Mouse (Mus musculus): ENCODE measurements around the gene March9. TPM values are rescaled to one million over a fixed set of nuclear protein-coding genes. Genes with fewer than 3 reads are reported as not detected.
A peak's percentile ranks its signal among the peaks of the same experiment; 100 is the strongest.

March9 gene
- polyA plus RNA-seq (2015; fragmentation: Nextera tagmentation; extraction: Ambion mirVana), result not detected in 2 replicates

- Histone ChIP-seq H3K36me3 (ENCODE audit: control insufficient read depth, insufficient read depth) (peaks cover 5% of the 10 kb centered on the region), H3K4me1 (ENCODE audit: control insufficient read depth, low read depth, low read length) (peaks cover 21% of the 10 kb centered on the region), H3K4me2 (ENCODE audit: low read depth, low read length) (peak within 1 kb of the TSS; percentile 87), H3K9ac (ENCODE audit: low read depth, low read length) (peak within 1 kb of the TSS; percentile 46), H3K27ac (ENCODE audit: low read length) (no peak within 1 kb of the TSS), H3K9me3 (replicated peaks; ENCODE audit: control insufficient read depth, low read length) (no peaks in the 10 kb centered on the region), H3K4me3 (ENCODE audit: low read depth, low read length) (peak within 1 kb of the TSS; percentile 62), H3K27me3 (ENCODE audit: control insufficient read depth, insufficient read depth, low read depth, low read length) (peaks cover 53% of the 10 kb centered on the region)
- no peak for ATAC-seq (ENCODE audit: low read depth)
- WGBS (ENCODE audit: insufficient replicate concordance), result under 1% methylated on average over 53 of the region's 72 CpGs
Observed at GRCm38 (mm10) chr10:127059968-127060916, at the start of gene March9. March9 (minus strand) TSS chr10:127060184.

GRCm38 (mm10) chr10:127108262-127108583, 48.2 kb upstream of the March9 start:
- H3K36me3 ChIP-seq (ENCODE audit: control insufficient read depth, insufficient read depth), result no peaks in the 10 kb centered on the region
- no peak overlapping the region for H3K4me2 ChIP-seq (ENCODE audit: low read depth, low read length)
- no peak overlapping the region for H3K27ac ChIP-seq (ENCODE audit: low read length)
- peak; percentile 28; the same call in 1 of the 2 replicates for ATAC-seq (ENCODE audit: low read depth)
- no peak overlapping the region for H3K9ac ChIP-seq (ENCODE audit: low read depth, low read length)
- no peak overlapping the region for H3K4me3 ChIP-seq (ENCODE audit: low read depth, low read length)
- peaks cover 16% of the 10 kb centered on the region for H3K4me1 ChIP-seq (ENCODE audit: control insufficient read depth, low read depth, low read length)
- WGBS (ENCODE audit: insufficient replicate concordance), result 19% methylated on average over 3 of the region's 3 CpGs
- no peaks in the 10 kb centered on the region for H3K9me3 ChIP-seq (replicated peaks; ENCODE audit: control insufficient read depth, low read length)
- H3K27me3 ChIP-seq (ENCODE audit: control insufficient read depth, insufficient read depth, low read depth, low read length), result no peaks in the 10 kb centered on the region

GRCm38 (mm10) chr10:127107563-127108261, 47.7 kb upstream of the March9 start:
- Histone ChIP-seq H3K36me3 (ENCODE audit: control insufficient read depth, insufficient read depth) (no peaks in the 10 kb centered on the region), H3K4me2 (ENCODE audit: low read depth, low read length) (peak overlapping the region; percentile 24; the same call in 1 of the 2 replicates), H3K9me3 (replicated peaks; ENCODE audit: control insufficient read depth, low read length) (no peaks in the 10 kb centered on the region), H3K27ac (ENCODE audit: low read length) (no peak overlapping the region), H3K9ac (ENCODE audit: low read depth, low read length) (no peak overlapping the region), H3K4me1 (ENCODE audit: control insufficient read depth, low read depth, low read length) (peaks cover 16% of the 10 kb centered on the region), H3K4me3 (ENCODE audit: low read depth, low read length) (no peak overlapping the region), H3K27me3 (ENCODE audit: control insufficient read depth, insufficient read depth, low read depth, low read length) (no peaks in the 10 kb centered on the region)
- WGBS (ENCODE audit: insufficient replicate concordance), result 21% methylated on average over 16 of the region's 16 CpGs
- ATAC-seq (ENCODE audit: low read depth), result peak; percentile 77

GRCm38 (mm10) chr10:127103631-127104030, 43.6 kb upstream of the March9 start:
- no peak overlapping the region for H3K4me3 ChIP-seq (ENCODE audit: low read depth, low read length)
- H3K36me3 ChIP-seq (ENCODE audit: control insufficient read depth, insufficient read depth), result 0 out of 2 replicates have a peak, but pooled peaks cover 4% of the 10 kb centered on the region
- peaks cover 31% of the 10 kb centered on the region for H3K4me1 ChIP-seq (ENCODE audit: control insufficient read depth, low read depth, low read length)
- no peaks in the 10 kb centered on the region for H3K9me3 ChIP-seq (replicated peaks; ENCODE audit: control insufficient read depth, low read length)
- WGBS (ENCODE audit: insufficient replicate concordance), result 18% methylated on average over 7 of the region's 7 CpGs
- no peak overlapping the region; the same call in 1 of the 2 replicates for H3K4me2 ChIP-seq (ENCODE audit: low read depth, low read length)
- peak overlapping the region; percentile 9; the same call in 1 of the 2 replicates for H3K27ac ChIP-seq (ENCODE audit: low read length)
- H3K9ac ChIP-seq (ENCODE audit: low read depth, low read length), result no peak overlapping the region
- ATAC-seq (ENCODE audit: low read depth), result no peak
- no peaks in the 10 kb centered on the region for H3K27me3 ChIP-seq (ENCODE audit: control insufficient read depth, insufficient read depth, low read depth, low read length)

- 54% methylated on average over 6 of the region's 6 CpGs for WGBS (ENCODE audit: insufficient replicate concordance)
- H3K27me3 ChIP-seq (ENCODE audit: control insufficient read depth, insufficient read depth, low read depth, low read length), result no peaks in the 10 kb centered on the region
- H3K27ac ChIP-seq (ENCODE audit: low read length), result no peak overlapping the region
- no peak overlapping the region for H3K4me3 ChIP-seq (ENCODE audit: low read depth, low read length)
- no peak overlapping the region for H3K9ac ChIP-seq (ENCODE audit: low read depth, low read length)
- H3K36me3 ChIP-seq (ENCODE audit: control insufficient read depth, insufficient read depth), result peaks cover 13% of the 10 kb centered on the region; the same call in 1 of the 2 replicates
- H3K4me2 ChIP-seq (ENCODE audit: low read depth, low read length), result no peak overlapping the region
- peaks cover 20% of the 10 kb centered on the region for H3K4me1 ChIP-seq (ENCODE audit: control insufficient read depth, low read depth, low read length)
- no peak for ATAC-seq (ENCODE audit: low read depth)
- no peaks in the 10 kb centered on the region for H3K9me3 ChIP-seq (replicated peaks; ENCODE audit: control insufficient read depth, low read length)
Observed at GRCm38 (mm10) chr10:127101151-127101550, 41.2 kb upstream of the March9 start.

GRCm38 (mm10) chr10:127100414-127100813, 40.4 kb upstream of the March9 start:
- Histone ChIP-seq H3K36me3 (ENCODE audit: control insufficient read depth, insufficient read depth) (peaks cover 17% of the 10 kb centered on the region), H3K27ac (ENCODE audit: low read length) (0 out of 2 replicates have a peak overlapping the region, but pooled peaks have one; percentile 8), H3K9me3 (replicated peaks; ENCODE audit: control insufficient read depth, low read length) (no peaks in the 10 kb centered on the region), H3K9ac (ENCODE audit: low read depth, low read length) (no peak overlapping the region), H3K4me3 (ENCODE audit: low read depth, low read length) (no peak overlapping the region), H3K27me3 (ENCODE audit: control insufficient read depth, insufficient read depth, low read depth, low read length) (no peaks in the 10 kb centered on the region), H3K4me1 (ENCODE audit: control insufficient read depth, low read depth, low read length) (peaks cover 20% of the 10 kb centered on the region), H3K4me2 (ENCODE audit: low read depth, low read length) (no peak overlapping the region)
- WGBS (ENCODE audit: insufficient replicate concordance), result 21% methylated on average over 8 of the region's 8 CpGs
- peak; percentile 68 for ATAC-seq (ENCODE audit: low read depth)

GRCm38 (mm10) chr10:127099868-127100267, 39.9 kb upstream of the March9 start:
- ATAC-seq (ENCODE audit: low read depth), result no peak
- H3K27ac ChIP-seq (ENCODE audit: low read length), result no peak overlapping the region

GRCm38 (mm10) chr10:127099191-127099590, 39.2 kb upstream of the March9 start:
- no peak overlapping the region for H3K27ac ChIP-seq (ENCODE audit: low read length)
- no peak for ATAC-seq (ENCODE audit: low read depth)
- H3K9me3 ChIP-seq (replicated peaks; ENCODE audit: control insufficient read depth, low read length), result no peaks in the 10 kb centered on the region
- H3K4me3 ChIP-seq (ENCODE audit: low read depth, low read length), result no peak overlapping the region
- peaks cover 20% of the 10 kb centered on the region for H3K4me1 ChIP-seq (ENCODE audit: control insufficient read depth, low read depth, low read length)
- WGBS (ENCODE audit: insufficient replicate concordance), result 75% methylated on average over 10 of the region's 10 CpGs
- no peak overlapping the region for H3K9ac ChIP-seq (ENCODE audit: low read depth, low read length)
- no peaks in the 10 kb centered on the region for H3K27me3 ChIP-seq (ENCODE audit: control insufficient read depth, insufficient read depth, low read depth, low read length)
- H3K36me3 ChIP-seq (ENCODE audit: control insufficient read depth, insufficient read depth), result peaks cover 17% of the 10 kb centered on the region
- H3K4me2 ChIP-seq (ENCODE audit: low read depth, low read length), result no peak overlapping the region

More at GRCm38 (mm10) chr10:127099868-127100267, 39.9 kb upstream of the March9 start:
- WGBS (ENCODE audit: insufficient replicate concordance), result 62% methylated on average over 15 of the region's 15 CpGs
- no peak overlapping the region for H3K4me3 ChIP-seq (ENCODE audit: low read depth, low read length)
- peaks cover 17% of the 10 kb centered on the region for H3K36me3 ChIP-seq (ENCODE audit: control insufficient read depth, insufficient read depth)
- H3K27me3 ChIP-seq (ENCODE audit: control insufficient read depth, insufficient read depth, low read depth, low read length), result no peaks in the 10 kb centered on the region
- H3K4me1 ChIP-seq (ENCODE audit: control insufficient read depth, low read depth, low read length), result peaks cover 20% of the 10 kb centered on the region
- no peaks in the 10 kb centered on the region for H3K9me3 ChIP-seq (replicated peaks; ENCODE audit: control insufficient read depth, low read length)
- H3K9ac ChIP-seq (ENCODE audit: low read depth, low read length), result no peak overlapping the region
- H3K4me2 ChIP-seq (ENCODE audit: low read depth, low read length), result no peak overlapping the region
